Mouse (Mus musculus) retina, embryonic 14.5 days (tissue): ENCODE measurements at regions not wholly inside any gene's neighbourhood (a gene's known extent, or its start where the extent isn't known, plus 50 kb on each side); places are given as distances from the start of the nearest gene placed in this dataset.

ENCODE experiments used
- DNase-seq: peaks from one replicate; pipeline ENCODE4 v3.0.0-alpha.2; 2015; ENCODE audit warnings: low spot score

GRCm38 (mm10) chr16:29706996-29707395, 127.9 kb downstream of the Opa1 start:
- DNase-seq, result no peak

GRCm38 (mm10) chr16:29707656-29708055, 128.5 kb downstream of the Opa1 start:
- DNase-seq, result no peak

- no peak for DNase-seq
These were observed 129.9 kb downstream of the Opa1 start for GRCm38 (mm10) chr16:29709072-29709471.

GRCm38 (mm10) chr16:29711386-29711785, 132.3 kb downstream of the Opa1 start:
- no peak for DNase-seq

GRCm38 (mm10) chr16:29711912-29712681, 133.0 kb downstream of the Opa1 start:
- no peak for DNase-seq

- DNase-seq, result no peak
These were observed 135.5 kb downstream of the Opa1 start for GRCm38 (mm10) chr16:29714612-29715127.

GRCm38 (mm10) chr16:29718965-29719364, 139.8 kb downstream of the Opa1 start:
- no peak for DNase-seq

GRCm38 (mm10) chr16:29719571-29720451, 140.7 kb downstream of the Opa1 start:
- DNase-seq, result peak; percentile 91

GRCm38 (mm10) chr16:29725153-29725552, 146.0 kb downstream of the Opa1 start:
- DNase-seq, result peak; percentile 54

- no peak for DNase-seq
These were observed 146.4 kb downstream of the Opa1 start for GRCm38 (mm10) chr16:29725563-29725962.

- DNase-seq, result no peak
These were observed 148.3 kb downstream of the Opa1 start for GRCm38 (mm10) chr16:29727397-29727796.

GRCm38 (mm10) chr16:29728769-29729481, 149.8 kb downstream of the Opa1 start:
- peak; percentile 87 for DNase-seq

- no peak for DNase-seq
These were observed 150.9 kb downstream of the Opa1 start for GRCm38 (mm10) chr16:29730010-29730409.

- DNase-seq, result no peak
These were observed 153.8 kb downstream of the Opa1 start for GRCm38 (mm10) chr16:29732889-29733288.

- no peak for DNase-seq
These were observed 154.7 kb downstream of the Opa1 start for GRCm38 (mm10) chr16:29733847-29734246.

- peak; percentile 87 for DNase-seq
These were observed 155.2 kb downstream of the Opa1 start for GRCm38 (mm10) chr16:29734324-29734723.

- peak; percentile 69 for DNase-seq
These were observed 155.7 kb downstream of the Opa1 start for GRCm38 (mm10) chr16:29734738-29735250.

- DNase-seq, result peak; percentile 53
These were observed 156.4 kb downstream of the Opa1 start for GRCm38 (mm10) chr16:29735371-29736008.

GRCm38 (mm10) chr16:29736211-29736610, 157.1 kb downstream of the Opa1 start:
- DNase-seq, result no peak

- no peak for DNase-seq
These were observed 158.9 kb downstream of the Opa1 start for GRCm38 (mm10) chr16:29738075-29738474.

- DNase-seq, result peak; percentile 33
These were observed 163.5 kb downstream of the Opa1 start for GRCm38 (mm10) chr16:29742497-29743230.
